Mouse (Mus musculus) thymus, adult 2 months (tissue): ENCODE measurements around the gene C130074G19Rik.

Source experiments
- CTCF ChIP-seq: fragments of 200-500 bp; IDR thresholded peaks from 2 replicates; pipeline ENCODE4 v1.5.1; 2012; ENCODE audit warnings: mild to moderate bottlenecking, control low read depth, low read length, moderate library complexity, borderline replicate concordance; ENCODE audit not compliant: control insufficient read depth, poor library complexity, insufficient read depth; ENCODE audit errors: extremely low read depth
- POLR2A ChIP-seq: fragments of 200-500 bp; IDR thresholded peaks from 2 replicates; pipeline ENCODE4 v1.6.1; 2012; ENCODE audit warnings: mild to moderate bottlenecking, low read length, control low read depth, moderate library complexity; ENCODE audit not compliant: control insufficient read depth, poor library complexity, insufficient read depth; ENCODE audit errors: extremely low read depth

- no peak for TF ChIP-seq CTCF
- no peak for TF ChIP-seq POLR2A
Observed at GRCm38 (mm10) chr1:184829897-184830296, 53.1 kb downstream of the C130074G19Rik start.
